Mouse (Mus musculus): Measurements from ENCODE around the gene Rtca. TPM values are rescaled to one million over a fixed set of nuclear protein-coding genes. Genes with fewer than 3 reads are reported as not detected.

Gene Rtca
- polyA plus RNA-seq, 1 experiment from 2014 or later: 52.9 TPM

- H3K27ac ChIP-seq (replicated peaks): no peak overlapping the region
- no peak overlapping the region for H3K4me2 ChIP-seq
- peaks cover 13% of the 10 kb centered on the region; the same call in 1 of the 2 replicates for H3K4me1 ChIP-seq
- 61% methylated on average over 11 of the region's 11 CpGs for WGBS
- no peaks in the 10 kb centered on the region for H3K27me3 ChIP-seq (replicated peaks)
- ATAC-seq (ENCODE audit: extremely low read depth, insufficient number of reproducible peaks, low FRiP score, low TSS enrichment): no peak
- no peak overlapping the region for H3K4me3 ChIP-seq
- H3K36me3 ChIP-seq: no peaks in the 10 kb centered on the region
- H3K9ac ChIP-seq: no peak overlapping the region
- H3K9me3 ChIP-seq: no peaks in the 10 kb centered on the region
Observed at GRCm38 (mm10) chr3:116474602-116475001, 33.4 kb downstream of the Rtca start.

GRCm38 (mm10) chr3:116465709-116466108 lies 42.3 kb downstream of the Rtca start:
- 85% methylated on average over 12 of the region's 12 CpGs for WGBS
- Histone ChIP-seq H3K9me3 (no peaks in the 10 kb centered on the region), H3K36me3 (no peaks in the 10 kb centered on the region), H3K4me3 (no peak overlapping the region), H3K4me2 (no peak overlapping the region), H3K4me1 (no peaks in the 10 kb centered on the region), H3K27me3 (replicated peaks) (no peaks in the 10 kb centered on the region), H3K27ac (replicated peaks) (no peak overlapping the region), H3K9ac (no peak overlapping the region)
- no peak for ATAC-seq (ENCODE audit: extremely low read depth, insufficient number of reproducible peaks, low FRiP score, low TSS enrichment)

- no peak for ATAC-seq (ENCODE audit: extremely low read depth, insufficient number of reproducible peaks, low FRiP score, low TSS enrichment)
Observed at GRCm38 (mm10) chr3:116464318-116464717, 43.7 kb downstream of the Rtca start.

GRCm38 (mm10) chr3:116461053-116461452 lies 47.0 kb downstream of the Rtca start:
- ATAC-seq (ENCODE audit: extremely low read depth, insufficient number of reproducible peaks, low FRiP score, low TSS enrichment): no peak
- Histone ChIP-seq H3K27ac (replicated peaks) (no peak overlapping the region), H3K9ac (no peak overlapping the region), H3K4me3 (no peak overlapping the region), H3K4me1 (no peaks in the 10 kb centered on the region), H3K27me3 (replicated peaks) (no peaks in the 10 kb centered on the region), H3K9me3 (peaks cover 6% of the 10 kb centered on the region), H3K4me2 (no peak overlapping the region), H3K36me3 (no peaks in the 10 kb centered on the region)
- WGBS: 61% methylated on average over 4 of the region's 4 CpGs

More at GRCm38 (mm10) chr3:116464318-116464717, 43.7 kb downstream of the Rtca start:
- H3K9ac ChIP-seq: no peak overlapping the region
- H3K9me3 ChIP-seq: no peaks in the 10 kb centered on the region
- no peak overlapping the region for H3K27ac ChIP-seq (replicated peaks)
- WGBS: 63% methylated on average over 2 of the region's 2 CpGs
- no peak overlapping the region for H3K4me2 ChIP-seq
- H3K36me3 ChIP-seq: no peaks in the 10 kb centered on the region
- no peaks in the 10 kb centered on the region for H3K27me3 ChIP-seq (replicated peaks)
- H3K4me3 ChIP-seq: no peak overlapping the region
- H3K4me1 ChIP-seq: no peaks in the 10 kb centered on the region

- no peaks in the 10 kb centered on the region for H3K4me1 ChIP-seq
- no peak overlapping the region for H3K4me3 ChIP-seq
- H3K4me2 ChIP-seq: no peak overlapping the region
- H3K9ac ChIP-seq: no peak overlapping the region
- H3K9me3 ChIP-seq: peaks cover 19% of the 10 kb centered on the region
- H3K36me3 ChIP-seq: no peaks in the 10 kb centered on the region
- no peak overlapping the region for H3K27ac ChIP-seq (replicated peaks)
- no peaks in the 10 kb centered on the region for H3K27me3 ChIP-seq (replicated peaks)
- ATAC-seq (ENCODE audit: extremely low read depth, insufficient number of reproducible peaks, low FRiP score, low TSS enrichment): no peak
- 16% methylated on average over 1 of the region's 1 CpGs for WGBS
Observed at GRCm38 (mm10) chr3:116454529-116454928, 53.5 kb downstream of the Rtca start.

GRCm38 (mm10) chr3:116450741-116451140 lies 57.3 kb downstream of the Rtca start:
- no peak overlapping the region for H3K9ac ChIP-seq
- H3K9me3 ChIP-seq: peaks cover 13% of the 10 kb centered on the region; the same call in 1 of the 2 replicates
- no peak overlapping the region for H3K4me3 ChIP-seq
- H3K27me3 ChIP-seq (replicated peaks): no peaks in the 10 kb centered on the region
- no peaks in the 10 kb centered on the region for H3K4me1 ChIP-seq
- 73% methylated on average over 3 of the region's 3 CpGs for WGBS
- no peak overlapping the region for H3K27ac ChIP-seq (replicated peaks)
- no peak for ATAC-seq (ENCODE audit: extremely low read depth, insufficient number of reproducible peaks, low FRiP score, low TSS enrichment)
- no peaks in the 10 kb centered on the region for H3K36me3 ChIP-seq
- H3K4me2 ChIP-seq: no peak overlapping the region

GRCm38 (mm10) chr3:116444327-116444726 lies 63.7 kb downstream of the Rtca start:
- Histone ChIP-seq H3K4me1 (no peaks in the 10 kb centered on the region), H3K9me3 (no peaks in the 10 kb centered on the region), H3K4me3 (no peak overlapping the region), H3K27me3 (replicated peaks) (no peaks in the 10 kb centered on the region), H3K4me2 (no peak overlapping the region), H3K36me3 (no peaks in the 10 kb centered on the region), H3K27ac (replicated peaks) (no peak overlapping the region), H3K9ac (no peak overlapping the region)
- ATAC-seq (ENCODE audit: extremely low read depth, insufficient number of reproducible peaks, low FRiP score, low TSS enrichment): no peak
- 77% methylated on average over 9 of the region's 9 CpGs for WGBS

GRCm38 (mm10) chr3:116442788-116443187 lies 65.2 kb downstream of the Rtca start:
- no peak overlapping the region for H3K9ac ChIP-seq
- H3K4me1 ChIP-seq: no peaks in the 10 kb centered on the region
- no peak overlapping the region for H3K27ac ChIP-seq (replicated peaks)
- H3K36me3 ChIP-seq: no peaks in the 10 kb centered on the region
- no peaks in the 10 kb centered on the region for H3K27me3 ChIP-seq (replicated peaks)
- no peak overlapping the region for H3K4me3 ChIP-seq
- no peak for ATAC-seq (ENCODE audit: extremely low read depth, insufficient number of reproducible peaks, low FRiP score, low TSS enrichment)
- no peak overlapping the region for H3K4me2 ChIP-seq
- WGBS: 69% methylated on average over 1 of the region's 1 CpGs
- H3K9me3 ChIP-seq: no peaks in the 10 kb centered on the region

GRCm38 (mm10) chr3:116441518-116442205 lies 66.3 kb downstream of the Rtca start:
- WGBS: 85% methylated on average over 15 of the region's 15 CpGs

GRCm38 (mm10) chr3:116440066-116440997 lies 67.7 kb downstream of the Rtca start:
- Histone ChIP-seq H3K4me1 (no peaks in the 10 kb centered on the region), H3K9ac (no peak overlapping the region), H3K27ac (replicated peaks) (no peak overlapping the region), H3K4me3 (no peak overlapping the region), H3K27me3 (replicated peaks) (no peaks in the 10 kb centered on the region), H3K36me3 (no peaks in the 10 kb centered on the region), H3K9me3 (no peaks in the 10 kb centered on the region), H3K4me2 (no peak overlapping the region)
- 57% methylated on average over 8 of the region's 8 CpGs for WGBS
- no peak for ATAC-seq (ENCODE audit: extremely low read depth, insufficient number of reproducible peaks, low FRiP score, low TSS enrichment)

More at GRCm38 (mm10) chr3:116441518-116442205, 66.3 kb downstream of the Rtca start:
- Histone ChIP-seq H3K4me2 (no peak overlapping the region), H3K9ac (no peak overlapping the region), H3K4me3 (no peak overlapping the region), H3K36me3 (no peaks in the 10 kb centered on the region), H3K27me3 (replicated peaks) (no peaks in the 10 kb centered on the region), H3K27ac (replicated peaks) (no peak overlapping the region), H3K4me1 (no peaks in the 10 kb centered on the region), H3K9me3 (no peaks in the 10 kb centered on the region)
- ATAC-seq (ENCODE audit: extremely low read depth, insufficient number of reproducible peaks, low FRiP score, low TSS enrichment): no peak

Measured in heart, embryonic 13.5 days (tissue).